Mouse (Mus musculus) retina, postnatal 7 days (tissue): ENCODE data around the gene Kcnv2.

Source experiments
- DNase-seq: peaks from one replicate; pipeline ENCODE4 v3.0.0-alpha.2; 2012; ENCODE audit warnings: low read depth, low spot score

Gene Kcnv2

GRCm38 (mm10) chr19:27322281-27322680 lies at the start of gene Kcnv2:
Gene Kcnv2, plus strand, starts transcription at chr19:27322588.
- DNase-seq = peak; percentile 75

- DNase-seq = no peak
Measured at GRCm38 (mm10) chr19:27273385-27273784, 49.0 kb upstream of the Kcnv2 start.

- DNase-seq = no peak
Measured at GRCm38 (mm10) chr19:27274382-27274781, 48.0 kb upstream of the Kcnv2 start.

- DNase-seq = no peak
Measured at GRCm38 (mm10) chr19:27279174-27279573, 43.2 kb upstream of the Kcnv2 start.

GRCm38 (mm10) chr19:27310039-27310438 lies 12.3 kb upstream of the Kcnv2 start:
- no peak for DNase-seq

GRCm38 (mm10) chr19:27311311-27311710 lies 11.1 kb upstream of the Kcnv2 start:
- DNase-seq = no peak

GRCm38 (mm10) chr19:27312266-27313079 lies 9.9 kb upstream of the Kcnv2 start:
- DNase-seq = no peak

- DNase-seq = no peak
Measured at GRCm38 (mm10) chr19:27313080-27313413, 9.3 kb upstream of the Kcnv2 start.

GRCm38 (mm10) chr19:27316313-27317258 lies 5.8 kb upstream of the Kcnv2 start:
- DNase-seq = no peak

- no peak for DNase-seq
Measured at GRCm38 (mm10) chr19:27317337-27317736, 5.1 kb upstream of the Kcnv2 start.

- DNase-seq = no peak
Measured at GRCm38 (mm10) chr19:27322911-27323627, 681 bp downstream of the Kcnv2 start.

- DNase-seq = no peak
Measured at GRCm38 (mm10) chr19:27325558-27325957, 3.2 kb downstream of the Kcnv2 start.

- no peak for DNase-seq
Measured at GRCm38 (mm10) chr19:27327569-27327968, 5.2 kb downstream of the Kcnv2 start.

- no peak for DNase-seq
Measured at GRCm38 (mm10) chr19:27328166-27328565, 5.8 kb downstream of the Kcnv2 start.

- no peak for DNase-seq
Measured at GRCm38 (mm10) chr19:27328644-27329043, 6.3 kb downstream of the Kcnv2 start.

GRCm38 (mm10) chr19:27332207-27332794 lies 9.9 kb downstream of the Kcnv2 start:
- DNase-seq = no peak

- no peak for DNase-seq
Measured at GRCm38 (mm10) chr19:27336126-27336917, 13.9 kb downstream of the Kcnv2 start.

GRCm38 (mm10) chr19:27346501-27346900 lies 24.1 kb downstream of the Kcnv2 start:
- DNase-seq = no peak

GRCm38 (mm10) chr19:27351700-27352099 lies 29.3 kb downstream of the Kcnv2 start:
- no peak for DNase-seq

GRCm38 (mm10) chr19:27360381-27360780 lies 38.0 kb downstream of the Kcnv2 start:
- no peak for DNase-seq

GRCm38 (mm10) chr19:27363891-27364290 lies 41.5 kb downstream of the Kcnv2 start:
- DNase-seq = no peak
